Mouse (Mus musculus) embryo, embryonic 10 days (tissue): ENCODE measurements around the gene Dlk1.
A peak's percentile ranks its signal among the peaks of the same experiment; 100 is the strongest.
"Not testable (repeated sequence)": the region's sequence is repeated elsewhere in the genome, so short reads cannot be mapped to it uniquely, and the experiment has no call there.

Experiments used
- DNase-seq: peaks from one replicate; pipeline ENCODE4 v3.0.0-alpha.2; 2015; ENCODE audit warnings: low spot score

Dlk1 gene

DNA sequence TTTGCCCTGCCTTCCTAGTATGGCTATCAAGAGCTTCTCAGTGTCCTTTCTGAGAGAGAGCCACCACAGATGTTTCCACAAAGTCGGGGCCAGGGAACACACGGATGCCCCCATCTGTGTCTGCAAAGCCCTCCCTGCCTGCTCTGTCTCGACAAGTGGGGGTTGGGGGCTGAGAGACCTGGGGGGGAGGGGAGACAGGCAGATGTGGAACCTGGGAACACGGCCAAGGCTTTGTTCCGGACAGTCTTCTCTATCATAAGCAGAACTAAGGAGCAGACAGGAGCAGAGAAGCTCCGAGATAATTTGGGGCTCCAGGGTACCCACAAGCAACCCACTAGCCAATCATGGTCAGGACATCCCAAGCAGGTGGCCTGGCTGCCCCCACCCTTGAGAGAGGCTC is 12.6 kb upstream of the Dlk1 start:
- DNase-seq = no peak

DNA sequence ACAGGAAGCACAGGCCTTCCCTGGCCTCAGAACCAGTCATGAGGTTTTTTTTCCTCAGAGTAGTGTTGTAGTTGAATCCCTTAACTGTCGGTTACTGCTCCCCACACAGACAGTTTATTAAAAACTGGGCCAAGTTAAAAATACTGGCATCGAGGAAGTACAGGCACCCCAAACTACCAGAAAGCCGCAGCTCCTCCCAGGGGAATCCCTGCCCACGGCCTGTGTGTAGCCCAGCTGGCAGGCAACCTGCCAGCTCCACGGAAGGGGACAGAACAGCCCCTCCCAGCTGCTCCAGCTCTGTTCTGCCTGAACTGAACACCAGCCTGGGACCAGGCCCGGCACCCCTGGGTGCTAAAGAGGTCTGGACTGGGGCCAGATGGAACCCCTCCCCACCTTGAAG is 11.3 kb upstream of the Dlk1 start:
- no peak for DNase-seq

DNA sequence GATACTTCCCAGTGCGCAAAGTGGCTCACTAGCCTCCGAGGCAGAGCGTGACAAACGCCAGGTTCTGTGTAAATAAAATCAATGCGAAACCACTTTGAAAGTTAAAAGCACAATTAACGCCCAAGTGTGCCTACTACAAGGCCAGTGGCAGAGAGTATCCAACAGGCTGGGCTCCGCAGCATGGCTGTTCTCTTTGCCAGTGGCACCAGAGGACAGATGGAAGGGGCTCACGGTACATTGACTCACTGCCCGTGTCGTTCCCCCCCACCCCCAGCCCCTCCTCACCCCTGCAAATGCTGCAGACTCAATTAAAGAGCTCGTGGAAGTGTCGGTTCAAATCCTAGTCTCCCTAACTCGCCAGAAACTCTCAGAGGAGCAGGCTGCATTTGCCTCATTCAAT is 10.5 kb upstream of the Dlk1 start:
- no peak for DNase-seq

DNA sequence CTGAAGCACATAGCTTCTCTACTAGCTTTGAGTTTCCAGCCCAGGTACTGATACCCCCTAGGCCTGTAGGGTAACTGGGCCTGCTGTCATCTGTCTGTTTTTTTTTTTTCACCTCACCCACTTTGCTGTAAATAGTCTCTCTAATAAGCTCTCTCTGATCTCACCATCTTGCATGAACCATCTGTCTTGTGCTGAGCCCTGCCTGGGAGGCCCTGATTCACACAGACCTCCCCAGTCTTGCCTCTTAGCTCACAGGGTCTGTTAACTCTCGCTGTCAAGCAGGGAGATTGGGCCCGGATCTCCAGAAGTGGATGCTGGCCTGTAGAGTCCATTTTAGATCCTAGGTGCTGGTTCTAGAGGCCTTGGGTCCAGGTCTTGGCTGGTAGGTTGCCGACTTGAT is 9.3 kb upstream of the Dlk1 start:
- DNase-seq = no peak

DNA sequence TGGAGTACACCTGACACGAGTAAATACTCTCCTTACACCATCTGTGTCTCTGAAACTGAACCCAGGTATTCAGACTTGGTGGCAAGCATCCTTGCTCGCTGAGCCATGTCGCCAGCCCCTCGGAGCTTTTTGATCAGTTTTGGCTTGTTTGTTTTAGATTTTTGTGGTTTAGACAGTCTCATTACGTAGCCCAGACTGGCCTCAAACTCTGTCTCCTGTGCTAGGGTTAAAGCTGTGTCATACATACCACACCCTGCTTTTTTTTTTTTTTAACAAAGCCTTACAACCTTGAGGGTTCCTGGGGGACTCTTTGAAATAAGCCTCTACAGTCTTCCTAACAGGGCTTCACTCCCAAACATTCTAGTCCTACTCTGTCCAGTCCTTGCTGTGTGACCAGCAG is 7.6 kb upstream of the Dlk1 start:
- DNase-seq = no peak

DNA sequence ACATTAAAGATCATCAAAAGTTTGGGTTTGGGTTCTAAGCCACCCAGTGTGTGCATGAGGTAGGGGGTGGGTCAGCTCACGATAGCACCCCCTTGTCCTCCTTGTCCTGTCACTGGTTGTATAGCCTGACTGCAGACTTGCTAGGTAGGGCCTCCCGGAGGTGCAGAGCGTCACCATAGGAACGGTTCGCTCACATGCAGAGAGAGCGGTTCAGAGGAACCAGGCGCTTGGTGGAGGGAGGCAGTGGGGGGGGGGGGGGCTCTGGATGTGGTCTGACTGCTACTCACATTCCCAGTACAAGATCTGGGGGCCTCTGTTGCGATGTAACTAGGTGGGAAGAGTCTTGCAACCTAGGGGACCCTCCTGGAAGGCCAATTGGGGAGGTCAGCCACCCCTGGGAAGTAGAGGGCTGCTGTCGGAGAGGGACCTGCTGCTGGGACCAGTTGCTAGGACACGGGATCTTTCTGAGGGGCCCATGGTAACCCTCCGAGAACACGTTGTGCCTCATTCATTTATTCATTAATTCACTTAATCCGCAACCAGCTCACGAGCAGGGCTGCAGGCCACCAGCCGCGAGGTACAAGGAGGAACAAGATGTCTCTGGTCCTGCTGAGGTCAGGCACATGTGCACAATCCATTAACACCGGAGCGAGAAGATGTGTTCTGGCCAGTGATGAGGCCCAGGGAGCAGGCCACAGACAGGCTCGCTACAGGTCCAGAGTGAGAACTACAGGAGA is 7.0 kb upstream of the Dlk1 start:
- DNase-seq = peak; percentile 83

DNA sequence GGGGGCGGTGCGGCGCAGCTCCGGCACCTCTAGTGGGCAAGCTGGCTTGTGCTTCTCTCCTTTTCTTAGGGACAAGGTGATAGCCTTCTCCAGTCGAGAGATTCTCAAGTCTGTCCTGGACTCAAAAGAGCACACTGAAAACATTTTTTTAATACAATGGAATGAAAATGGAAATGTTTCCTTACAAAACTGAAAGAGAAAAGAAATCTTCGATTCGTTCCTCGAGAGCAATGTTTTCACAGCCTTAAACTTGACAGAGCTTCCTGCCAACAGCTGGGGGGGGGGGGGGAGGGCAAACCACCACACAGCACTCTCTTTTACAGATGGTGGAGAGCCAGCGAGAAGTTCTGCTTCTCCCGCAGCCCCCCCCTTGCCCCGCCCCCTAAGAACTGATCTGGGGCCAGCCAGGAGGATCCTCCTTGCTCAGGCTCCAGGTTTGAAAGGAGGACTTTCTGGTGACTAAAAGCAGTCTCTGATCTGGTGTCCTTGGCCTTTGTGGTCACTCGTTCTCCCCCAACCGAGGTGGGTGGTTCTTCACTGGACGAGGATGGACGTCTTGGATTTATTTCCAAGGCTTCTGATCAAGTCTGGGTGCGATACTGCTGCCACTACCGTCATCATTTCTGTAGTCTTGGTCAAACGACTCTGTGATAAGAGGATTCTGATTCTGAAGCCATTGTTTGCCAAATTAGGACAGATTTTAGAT is 6.2 kb upstream of the Dlk1 start:
- no peak for DNase-seq

DNA sequence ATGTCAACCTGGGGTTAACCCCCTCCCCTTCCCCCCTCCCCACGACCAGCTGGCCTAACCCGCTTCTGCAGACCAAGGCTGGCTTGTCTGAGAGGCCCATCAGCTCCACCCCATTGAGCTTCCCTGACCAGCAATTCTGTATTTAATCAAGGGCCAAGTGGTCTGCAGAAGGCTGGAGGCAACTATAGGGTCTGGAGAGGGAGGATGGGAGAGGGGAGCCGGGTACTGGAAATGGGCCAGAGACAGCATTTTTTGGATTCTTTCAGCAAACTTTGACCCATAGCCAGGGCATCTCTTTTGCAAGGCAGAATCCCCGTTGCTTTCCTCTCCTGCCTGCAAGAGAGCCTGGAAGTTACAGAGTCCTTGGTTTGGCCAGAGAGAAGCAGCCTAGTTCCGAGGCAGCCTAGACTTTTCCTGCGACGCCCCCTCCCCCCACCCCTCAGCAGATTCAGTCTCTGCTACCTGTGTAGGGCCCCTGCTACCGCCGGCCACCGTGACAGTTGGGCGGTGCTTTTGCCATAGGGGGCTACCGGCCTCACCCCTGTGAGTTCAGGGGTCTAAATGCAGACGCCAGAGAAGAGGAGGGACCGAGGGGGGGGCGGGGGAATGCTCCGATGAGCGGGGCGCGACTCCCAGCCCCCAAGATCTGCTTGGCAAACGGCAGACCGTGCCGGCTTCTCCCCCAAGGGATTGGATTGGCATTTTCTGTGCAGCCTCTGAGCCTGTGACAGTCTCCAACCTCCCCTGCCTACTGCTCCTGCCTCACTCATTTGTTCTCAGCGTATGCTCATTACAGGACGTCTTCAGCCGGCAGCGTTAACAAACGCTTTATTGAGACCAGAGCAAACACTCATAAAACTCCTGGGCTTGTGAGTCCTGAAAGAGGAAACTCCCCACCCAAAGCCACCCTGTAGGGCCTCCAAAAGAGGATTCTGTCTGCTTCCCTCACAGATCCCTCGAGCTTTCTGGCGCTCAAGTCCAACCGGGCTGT is 2.9 kb upstream of the Dlk1 start:
- peak; percentile 73 for DNase-seq

DNA sequence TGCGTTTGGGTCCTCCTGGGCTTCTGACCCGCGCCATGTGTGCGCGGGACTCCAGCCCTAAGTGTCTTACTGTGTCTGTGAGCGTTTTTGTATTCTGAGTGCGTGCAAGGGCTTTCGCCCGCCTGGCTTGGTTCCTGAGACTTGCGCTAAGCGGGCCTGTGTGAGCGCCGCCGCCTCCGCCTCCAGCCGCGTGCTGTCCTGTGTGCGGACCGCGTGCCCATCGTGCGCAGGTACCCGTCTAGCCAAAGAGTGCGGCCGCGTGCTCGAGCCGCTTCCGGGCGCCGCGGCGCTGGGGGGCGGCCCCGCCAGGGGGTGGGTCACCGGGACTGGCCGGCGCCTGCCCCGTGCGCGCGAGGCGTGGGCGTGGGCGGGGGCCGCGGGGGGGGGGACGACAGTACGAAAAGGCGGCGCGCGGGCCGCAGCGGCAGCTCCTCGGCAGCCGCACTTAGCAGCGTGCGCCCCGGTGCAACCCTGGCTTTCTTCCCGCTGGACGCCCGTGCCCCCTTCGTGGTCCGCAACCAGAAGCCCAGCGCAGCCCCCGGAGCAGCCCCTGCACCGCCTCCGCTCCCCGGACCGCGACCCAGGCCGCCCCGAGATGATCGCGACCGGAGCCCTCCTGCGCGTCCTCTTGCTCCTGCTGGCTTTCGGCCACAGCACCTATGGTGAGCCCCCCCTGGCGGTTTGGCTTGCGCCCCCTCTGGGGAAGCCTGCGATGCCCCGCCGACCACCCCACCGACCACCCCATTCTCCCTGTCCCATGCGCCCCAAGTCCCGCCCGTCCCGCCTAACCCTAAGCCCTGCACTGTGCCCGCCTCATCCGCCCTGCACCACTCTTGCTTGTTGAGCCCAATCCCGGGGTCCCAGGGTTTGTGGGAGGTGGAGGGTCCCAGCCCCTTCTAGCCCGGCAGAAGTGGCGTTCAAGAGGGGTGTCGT is 708 bp downstream of the Dlk1 start:
- peak; percentile 79 for DNase-seq

DNA sequence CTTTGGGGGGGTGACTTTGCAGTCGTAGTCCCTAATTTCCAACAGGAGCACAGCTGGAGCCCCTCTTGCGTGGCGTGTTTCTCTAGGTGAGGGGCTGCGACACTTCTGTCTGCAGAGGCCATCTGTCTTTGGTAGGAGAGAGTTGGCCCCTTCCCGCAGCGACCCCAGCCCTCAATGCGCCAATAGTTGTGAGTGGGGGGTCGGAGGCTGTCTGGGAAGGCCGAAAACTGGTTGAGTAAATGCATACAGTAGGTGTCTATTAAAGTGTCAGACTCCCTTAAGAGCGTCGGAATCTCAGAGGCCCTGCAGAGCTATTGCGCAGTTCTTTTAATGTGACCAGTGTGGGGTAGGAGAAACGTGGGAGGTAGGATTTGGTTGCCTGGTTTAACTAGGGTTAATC is 1.5 kb downstream of the Dlk1 start:
- no peak for DNase-seq

DNA sequence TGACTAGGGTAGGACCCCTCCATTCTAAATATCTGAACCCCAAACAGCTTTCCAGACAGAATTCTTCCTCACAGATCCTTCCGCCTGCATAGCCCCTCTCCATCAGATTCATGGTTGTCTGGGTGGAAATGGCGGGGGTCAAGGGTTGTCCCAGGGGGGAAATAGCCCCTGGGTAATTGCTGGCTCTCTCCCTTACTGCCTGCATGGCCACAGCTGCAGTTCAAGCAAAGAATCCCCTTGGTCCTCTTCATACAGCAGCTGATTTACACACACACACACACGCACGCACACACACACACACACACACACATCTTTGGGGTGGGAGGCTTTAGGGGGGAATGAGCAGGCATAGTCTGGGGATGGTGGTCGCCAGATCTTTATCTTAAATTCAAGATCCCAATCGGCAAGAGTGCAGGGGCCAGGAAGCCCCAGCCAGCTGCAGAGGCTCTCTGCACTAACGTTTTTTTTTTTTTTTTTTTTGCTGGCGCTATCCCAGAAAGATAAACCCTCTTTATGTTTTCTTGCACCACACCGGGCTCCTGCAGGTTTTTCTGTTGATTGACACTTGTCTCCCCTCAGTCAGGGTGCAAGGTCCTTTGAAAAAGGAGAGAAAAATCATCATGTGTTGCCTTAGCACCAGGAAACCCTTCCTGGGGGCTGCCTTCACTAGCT is 4.0 kb downstream of the Dlk1 start:
- DNase-seq = no peak

DNA sequence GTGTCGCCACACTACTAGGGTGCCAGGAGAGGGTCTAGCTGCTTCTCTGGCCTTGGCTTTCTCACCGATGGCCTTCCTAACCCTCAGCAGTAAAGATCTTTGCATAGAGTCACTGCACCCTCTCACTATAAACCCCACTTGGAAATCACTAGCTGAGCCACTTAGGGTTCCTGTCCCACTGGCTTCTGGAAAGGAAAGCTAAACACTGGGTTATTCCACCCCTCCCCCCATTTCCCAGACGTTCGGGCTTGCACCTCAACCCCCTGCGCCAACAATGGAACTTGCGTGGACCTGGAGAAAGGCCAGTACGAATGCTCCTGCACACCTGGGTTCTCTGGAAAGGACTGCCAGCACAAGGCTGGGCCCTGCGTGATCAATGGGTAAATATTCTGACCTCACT is 5.2 kb downstream of the Dlk1 start:
- DNase-seq = no peak

DNA sequence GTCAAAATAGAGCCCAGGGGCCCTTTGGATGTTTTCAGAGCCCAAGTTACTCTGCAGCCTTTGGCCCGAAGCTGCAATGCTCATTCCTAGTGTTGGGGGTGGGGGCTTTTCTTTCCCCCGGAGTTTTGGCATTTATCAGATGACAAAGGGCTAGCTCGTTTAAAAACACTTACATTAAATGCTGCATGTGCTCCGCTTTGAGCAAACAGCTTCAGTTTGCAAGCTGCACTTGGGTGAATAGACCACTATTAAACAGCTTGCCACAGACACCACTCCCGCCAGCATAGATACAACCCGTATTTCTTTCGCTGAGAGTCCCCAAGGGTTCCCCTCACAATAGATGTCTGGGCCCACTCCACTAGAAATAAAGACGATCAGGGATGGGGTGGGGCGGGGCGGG is 6.3 kb downstream of the Dlk1 start:
- DNase-seq = no peak

DNA sequence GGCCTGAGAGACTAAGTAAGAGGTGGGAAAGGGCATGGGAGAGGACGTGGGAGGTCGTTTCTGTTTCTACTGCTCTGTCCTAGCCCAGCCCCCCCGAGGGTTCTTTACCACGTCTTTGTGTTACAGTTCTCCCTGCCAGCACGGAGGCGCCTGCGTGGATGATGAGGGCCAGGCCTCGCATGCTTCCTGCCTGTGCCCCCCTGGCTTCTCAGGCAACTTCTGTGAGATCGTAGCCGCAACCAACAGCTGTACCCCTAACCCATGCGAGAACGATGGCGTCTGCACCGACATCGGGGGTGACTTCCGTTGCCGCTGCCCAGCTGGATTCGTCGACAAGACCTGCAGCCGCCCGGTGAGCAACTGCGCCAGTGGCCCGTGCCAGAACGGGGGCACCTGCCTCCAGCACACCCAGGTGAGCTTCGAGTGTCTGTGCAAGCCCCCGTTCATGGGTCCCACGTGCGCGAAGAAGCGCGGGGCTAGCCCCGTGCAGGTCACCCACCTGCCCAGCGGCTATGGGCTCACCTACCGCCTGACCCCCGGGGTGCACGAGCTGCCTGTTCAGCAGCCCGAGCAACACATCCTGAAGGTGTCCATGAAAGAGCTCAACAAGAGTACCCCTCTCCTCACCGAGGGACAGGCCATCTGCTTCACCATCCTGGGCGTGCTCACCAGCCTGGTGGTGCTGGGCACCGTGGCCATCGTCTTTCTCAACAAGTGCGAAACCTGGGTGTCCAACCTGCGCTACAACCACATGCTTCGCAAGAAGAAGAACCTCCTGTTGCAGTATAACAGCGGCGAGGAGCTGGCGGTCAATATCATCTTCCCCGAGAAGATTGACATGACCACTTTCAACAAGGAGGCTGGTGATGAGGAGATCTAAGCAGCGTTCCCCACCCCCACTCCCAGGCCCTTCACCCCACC is 7.1 kb downstream of the Dlk1 start:
- no peak for DNase-seq

DNA sequence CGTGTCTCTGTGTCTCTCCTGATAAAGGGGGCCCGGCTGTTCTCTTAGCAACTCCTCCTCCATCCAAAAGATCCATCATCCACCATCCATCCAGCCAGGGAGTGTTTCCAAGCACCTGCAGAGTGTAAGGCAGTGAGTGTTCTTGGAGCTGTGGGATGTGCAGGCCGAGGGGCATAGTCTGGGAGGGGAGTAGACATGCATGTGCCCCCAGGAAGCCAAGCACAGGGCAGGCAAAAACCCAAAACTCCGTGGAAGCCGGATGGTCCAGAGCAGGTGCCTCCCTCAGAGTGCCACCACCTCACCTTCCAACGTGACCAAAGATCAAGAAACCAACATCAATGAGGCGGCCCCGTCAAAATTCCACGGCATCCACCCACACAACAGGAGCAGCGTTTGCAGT is 10.0 kb downstream of the Dlk1 start:
- DNase-seq = no peak

DNA sequence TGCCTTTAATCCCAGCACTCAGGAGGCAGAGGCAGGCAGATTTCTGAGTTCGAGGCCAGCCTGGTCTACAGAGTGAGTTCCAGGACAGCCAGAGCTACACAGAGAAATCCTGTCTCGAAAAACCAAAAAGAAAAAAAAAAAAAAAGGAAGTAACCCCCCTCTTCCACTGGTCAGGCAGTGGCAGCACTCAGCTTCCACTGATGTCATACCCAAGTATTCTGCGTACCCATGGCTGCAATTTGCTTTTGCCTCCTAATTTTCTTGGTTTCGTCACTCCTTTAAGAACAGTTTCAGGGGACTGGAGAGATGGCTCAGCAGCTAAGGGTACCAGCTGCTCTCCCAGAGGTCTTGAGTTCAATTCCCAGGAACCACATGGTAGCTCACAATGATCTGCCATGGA is 14.8 kb downstream of the Dlk1 start:
- not testable (repeated sequence) for DNase-seq

DNA sequence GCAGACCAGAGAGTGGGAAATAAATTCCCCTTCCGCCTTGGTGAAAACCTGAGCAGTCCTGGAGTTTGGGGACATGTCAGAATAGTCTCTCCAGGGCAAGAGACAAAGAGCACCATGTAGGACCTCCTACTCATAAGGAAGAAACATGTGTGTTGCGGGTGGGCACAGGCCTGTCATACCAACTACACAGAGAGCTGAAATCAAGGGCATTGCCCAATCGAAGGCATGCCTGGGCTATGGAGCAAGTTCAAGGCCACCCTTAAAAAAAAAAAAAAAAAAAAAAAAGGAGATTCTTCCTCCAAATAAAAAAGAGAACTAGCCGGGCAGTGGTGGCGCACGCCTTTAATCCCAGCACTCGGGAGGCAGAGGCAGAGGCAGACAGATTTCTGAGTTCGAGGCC is 17.2 kb downstream of the Dlk1 start:
- DNase-seq = no peak

DNA sequence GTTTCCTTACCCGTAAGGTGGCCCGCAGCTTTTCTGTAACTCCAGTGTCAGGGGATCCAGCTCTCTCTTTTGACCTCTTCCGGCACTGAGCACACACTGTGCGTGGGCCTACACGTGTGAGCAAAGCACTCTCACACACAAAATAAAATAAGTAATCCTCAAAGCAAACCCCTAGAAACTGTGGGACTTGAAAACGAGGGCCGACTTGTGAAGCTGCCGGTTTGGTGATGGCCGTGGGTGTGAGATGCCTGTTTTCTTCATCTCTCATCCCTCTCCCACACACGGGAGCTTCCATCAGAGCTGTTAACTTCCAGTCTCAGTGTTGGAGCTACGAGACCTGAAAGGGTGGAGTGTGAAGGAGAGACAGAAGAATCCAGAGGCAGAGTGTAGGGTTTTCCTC is 20.0 kb downstream of the Dlk1 start:
- DNase-seq = no peak

DNA sequence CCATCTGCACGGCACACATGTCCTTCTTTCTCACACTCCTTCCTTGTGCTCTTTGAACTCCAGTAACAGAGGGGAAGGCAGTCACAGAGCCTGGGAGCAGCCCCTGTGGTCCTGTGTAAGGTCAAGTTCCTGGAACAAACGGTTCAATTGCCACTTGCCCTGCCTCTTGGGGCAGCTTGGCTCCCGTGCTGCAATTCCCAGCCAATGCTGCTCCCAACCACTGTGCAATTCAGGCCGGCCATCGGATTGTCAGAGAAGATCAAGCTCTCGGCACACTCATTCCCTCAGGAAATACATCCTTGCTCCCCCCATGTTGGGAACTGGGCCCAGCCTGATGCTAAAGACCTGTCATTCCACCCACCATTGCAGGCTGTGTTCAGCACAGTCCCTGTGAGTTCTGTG is 21.0 kb downstream of the Dlk1 start:
- DNase-seq = no peak

DNA sequence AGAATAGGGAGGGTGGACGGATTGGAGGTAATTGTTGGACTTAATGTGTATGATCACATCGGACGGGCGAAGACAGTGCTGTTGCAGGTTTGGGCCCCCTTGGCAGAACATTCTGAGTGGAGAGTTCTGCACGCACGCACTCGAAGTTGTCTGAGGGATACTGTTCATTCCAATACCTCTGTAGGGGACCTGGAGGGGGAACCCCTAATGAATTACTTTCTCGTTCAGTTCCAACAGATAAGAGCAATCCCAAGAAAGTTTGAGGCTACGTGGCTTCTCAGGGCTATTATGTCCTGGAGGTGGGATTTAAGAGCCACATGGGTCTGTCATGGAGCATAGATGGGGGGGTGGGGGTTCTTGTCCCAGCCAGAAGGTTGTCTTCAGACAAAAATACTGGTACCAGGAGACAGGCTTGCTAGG is 21.6 kb downstream of the Dlk1 start:
- no peak for DNase-seq
